Comparison of ENCODE assay signal across 29 mouse cellular contexts in the genomic region with DNA sequence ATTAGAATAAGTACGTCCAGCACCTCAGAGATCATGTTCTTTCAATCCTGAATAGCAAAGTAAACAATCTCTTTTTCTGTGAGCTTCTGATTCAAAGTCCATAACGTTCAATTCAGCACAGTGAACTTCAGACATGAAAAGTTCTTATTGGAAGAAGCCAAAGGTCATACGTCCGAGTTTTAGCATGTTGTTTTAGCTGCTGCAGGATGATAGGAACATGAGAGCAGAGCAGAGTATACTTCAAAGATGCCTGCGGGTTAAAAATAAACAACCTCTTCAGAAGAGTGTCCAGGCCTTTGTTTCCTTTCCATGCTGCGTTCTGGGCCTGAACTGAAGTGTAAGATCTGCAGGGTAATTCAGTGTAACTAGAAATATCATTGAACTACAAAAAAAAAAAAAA.
DNase-seq lines count a peak whose midpoint lies in the region; ATAC-seq and TF ChIP-seq lines count a peak whose summit lies in the region.
"Had no signal": no experiment of that assay in that cellular context is flagged by ENCODE, and none has a peak within 500 bp of the region (broad histone marks: within the 10 kb centered on the region; RNA-seq: fewer than 3 reads in every experiment).

No protein-coding gene starts in this region.

- no peaks in the 10 kb centered on the region for H3K9me3 ChIP-seq in midbrain, embryonic 11.5 days (ENCODE audit: control insufficient read depth, low read length)
- no peaks in the 10 kb centered on the region for H3K9me3 ChIP-seq in midbrain, embryonic 16.5 days (replicated peaks; ENCODE audit: control insufficient read depth, low read length, poor library complexity, severe bottlenecking)
- no peaks in the 10 kb centered on the region for H3K9me3 ChIP-seq in midbrain, postnatal 0 days (ENCODE audit: low read length)
- H3K9me3 ChIP-seq: forebrain, embryonic 12.5 days; heart, embryonic 13.5 days; hindbrain, embryonic 12.5 days; limb, embryonic 10.5 days; limb, embryonic 15.5 days; megakaryocyte, embryonic 14.5 days; neural tube, embryonic 12.5 days had no signal

- no peak overlapping the region for H3K4me2 ChIP-seq in midbrain, embryonic 11.5 days
- H3K4me2 ChIP-seq in midbrain, embryonic 16.5 days (ENCODE audit: low read length) = no peak overlapping the region
- H3K4me2 ChIP-seq in midbrain, postnatal 0 days (ENCODE audit: low read depth, low read length, poor library complexity, severe bottlenecking) = no peak overlapping the region
- H3K4me2 ChIP-seq: forebrain, embryonic 12.5 days; heart, embryonic 13.5 days; hindbrain, embryonic 12.5 days; limb, embryonic 15.5 days; neural tube, embryonic 12.5 days had no signal

- no peak for TF ChIP-seq CTCF in kidney, adult 2 months (conservative IDR thresholded peaks at IDR 0.05; ENCODE audit: insufficient read depth, insufficient read length, low read depth, low read length)
- TF ChIP-seq CTCF in midbrain, postnatal 0 days (IDR thresholded peaks at IDR 0.05) = no peak

- ATAC-seq in midbrain, embryonic 11.5 days (ENCODE audit: low FRiP score) = peak; percentile 57; the same call in 1 of the 2 replicates
- ATAC-seq in midbrain, embryonic 16.5 days = no peak
- no peak for ATAC-seq in midbrain, postnatal 0 days (ENCODE audit: low FRiP score)
- ATAC-seq: CD4-positive, CD25-positive, alpha-beta regulatory T cell, adult 4 months; forebrain, postnatal 0 days had no signal

- no peaks in the 10 kb centered on the region for H3K27me3 ChIP-seq in kidney, adult 2 months (replicated peaks; ENCODE audit: control insufficient read depth, insufficient read depth, low read length)
- no peaks in the 10 kb centered on the region for H3K27me3 ChIP-seq in midbrain, embryonic 11.5 days (ENCODE audit: control insufficient read depth, insufficient read depth, low read length)
- no peaks in the 10 kb centered on the region for H3K27me3 ChIP-seq in midbrain, embryonic 16.5 days (ENCODE audit: control insufficient read depth, insufficient read depth, low read depth, low read length)
- H3K27me3 ChIP-seq in midbrain, postnatal 0 days (ENCODE audit: insufficient read depth, low read length) = no peaks in the 10 kb centered on the region
- H3K27me3 ChIP-seq: forebrain, embryonic 12.5 days; heart, embryonic 13.5 days; hindbrain, embryonic 12.5 days; limb, embryonic 15.5 days; megakaryocyte, embryonic 14.5 days; neural tube, embryonic 12.5 days had no signal

- no peak for TF ChIP-seq POLR2A in kidney, adult 2 months (IDR thresholded peaks at IDR 0.05; ENCODE audit: low read depth, low read length)

- H3K36me3 ChIP-seq in kidney, adult 2 months (ENCODE audit: control insufficient read depth, insufficient read depth, low read length) = no peaks in the 10 kb centered on the region
- H3K36me3 ChIP-seq in midbrain, embryonic 11.5 days (ENCODE audit: control insufficient read depth, insufficient read depth, low read length) = no peaks in the 10 kb centered on the region
- no peaks in the 10 kb centered on the region for H3K36me3 ChIP-seq in midbrain, embryonic 16.5 days (ENCODE audit: control insufficient read depth, insufficient read depth, low read length)
- no peaks in the 10 kb centered on the region for H3K36me3 ChIP-seq in midbrain, postnatal 0 days (ENCODE audit: insufficient read depth, low read length)
- H3K36me3 ChIP-seq: forebrain, embryonic 12.5 days; heart, embryonic 13.5 days; hindbrain, embryonic 12.5 days; limb, embryonic 10.5 days; limb, embryonic 15.5 days; neural tube, embryonic 12.5 days had no signal

- H3K4me1 ChIP-seq in kidney, adult 2 months (ENCODE audit: control insufficient read depth, insufficient read depth, low read length) = no peaks in the 10 kb centered on the region
- H3K4me1 ChIP-seq in midbrain, embryonic 11.5 days (ENCODE audit: control insufficient read depth, insufficient read depth, low read length) = no peaks in the 10 kb centered on the region
- no peaks in the 10 kb centered on the region for H3K4me1 ChIP-seq in midbrain, embryonic 16.5 days (ENCODE audit: control insufficient read depth, insufficient read depth, low read length)
- H3K4me1 ChIP-seq in midbrain, postnatal 0 days (ENCODE audit: insufficient read depth, low read length) = no peaks in the 10 kb centered on the region
- H3K4me1 ChIP-seq: forebrain, embryonic 12.5 days; heart, embryonic 13.5 days; hindbrain, embryonic 12.5 days; limb, embryonic 10.5 days; limb, embryonic 15.5 days; megakaryocyte, embryonic 14.5 days; neural tube, embryonic 12.5 days had no signal

- no peak overlapping the region for H3K27ac ChIP-seq in kidney, adult 2 months (ENCODE audit: insufficient read depth, low read depth, low read length)
- no peak overlapping the region; the same call in 1 of the 2 replicates for H3K27ac ChIP-seq in midbrain, embryonic 11.5 days (ENCODE audit: low read depth, low read length)
- H3K27ac ChIP-seq in midbrain, embryonic 16.5 days (ENCODE audit: low read length) = no peak overlapping the region
- no peak overlapping the region for H3K27ac ChIP-seq in midbrain, postnatal 0 days (ENCODE audit: low read depth, low read length)
- H3K27ac ChIP-seq: forebrain, embryonic 12.5 days; heart, embryonic 13.5 days; hindbrain, embryonic 12.5 days; limb, embryonic 10.5 days; limb, embryonic 15.5 days; neural tube, embryonic 12.5 days; stomach, postnatal 0 days had no signal

- 23% methylated on average over 6 of the region's 6 CpGs for WGBS in kidney, adult 2 months
- 25% methylated on average over 6 of the region's 6 CpGs for WGBS in midbrain, embryonic 11.5 days
- WGBS in midbrain, embryonic 16.5 days = 28% methylated on average over 6 of the region's 6 CpGs
- 23% methylated on average over 6 of the region's 6 CpGs for WGBS in midbrain, postnatal 0 days

- peak; percentile 49 for DNase-seq in kidney, adult 2 months
- DNase-seq in kidney, adult 8-10 months = no peak
- DNase-seq in midbrain, embryonic 11.5 days (ENCODE audit: low spot score, missing footprints) = peak; percentile 87
- DNase-seq in embryo, embryonic 11 days = peak; percentile 11
- peak; percentile 2 for DNase-seq in midbrain, postnatal 0 days (ENCODE audit: low spot score)
- no peak for DNase-seq in gastrocnemius, adult 18-20 months (ENCODE audit: low spot score)
- DNase-seq: adrenal gland, postnatal 14 days; cerebellum, adult 11-12 months; cerebellum, postnatal 10 days; forebrain, postnatal 0 days; gastrocnemius, postnatal 10 days; kidney, adult 18-20 months; kidney, postnatal 10 days; layer of hippocampus, adult 9-11 months; lung, postnatal 36 days; right cerebral cortex, adult 18-20 months; right cerebral cortex, postnatal 4 days; thymus, adult 18-20 months; thymus, postnatal 25 days had no signal

- no peak overlapping the region for H3K4me3 ChIP-seq in kidney, adult 2 months (ENCODE audit: insufficient read depth, low read depth, low read length)
- no peak overlapping the region for H3K4me3 ChIP-seq in midbrain, embryonic 11.5 days (ENCODE audit: low read depth, low read length)
- H3K4me3 ChIP-seq in midbrain, embryonic 16.5 days (ENCODE audit: low read depth, low read length) = no peak overlapping the region
- H3K4me3 ChIP-seq in midbrain, postnatal 0 days (ENCODE audit: low read depth, low read length) = no peak overlapping the region
- H3K4me3 ChIP-seq: forebrain, embryonic 12.5 days; heart, embryonic 13.5 days; hindbrain, embryonic 12.5 days; limb, embryonic 10.5 days; limb, embryonic 15.5 days; megakaryocyte, embryonic 14.5 days; neural tube, embryonic 12.5 days had no signal

- no peak overlapping the region for H3K9ac ChIP-seq in midbrain, embryonic 11.5 days (ENCODE audit: low read length)
- no peak overlapping the region for H3K9ac ChIP-seq in midbrain, embryonic 16.5 days (ENCODE audit: low read depth, low read length)
- no peak overlapping the region for H3K9ac ChIP-seq in midbrain, postnatal 0 days (replicated peaks; ENCODE audit: low read length, poor library complexity, severe bottlenecking)
- H3K9ac ChIP-seq: forebrain, embryonic 12.5 days; forebrain, postnatal 0 days; heart, embryonic 13.5 days; hindbrain, embryonic 12.5 days; limb, embryonic 15.5 days; neural tube, embryonic 12.5 days had no signal

Comparison
In these comparisons a context has a peak if more than half of its experiments do, and no peak if none do; other contexts are left out.
1. DNase-seq: peak in kidney, adult 2 months (single experiment), midbrain, embryonic 11.5 days (single experiment), embryo, embryonic 11 days (single experiment) and midbrain, postnatal 0 days (single experiment); none in kidney, adult 8-10 months (0 of 2) and gastrocnemius, adult 18-20 months (single experiment).